Mouse (Mus musculus): ENCODE measurements around the gene Rnf223.
"Not testable (repeated sequence)": the region's sequence is repeated elsewhere in the genome, so short reads cannot be mapped to it uniquely, and the experiment has no call there.

Gene Rnf223

DNA sequence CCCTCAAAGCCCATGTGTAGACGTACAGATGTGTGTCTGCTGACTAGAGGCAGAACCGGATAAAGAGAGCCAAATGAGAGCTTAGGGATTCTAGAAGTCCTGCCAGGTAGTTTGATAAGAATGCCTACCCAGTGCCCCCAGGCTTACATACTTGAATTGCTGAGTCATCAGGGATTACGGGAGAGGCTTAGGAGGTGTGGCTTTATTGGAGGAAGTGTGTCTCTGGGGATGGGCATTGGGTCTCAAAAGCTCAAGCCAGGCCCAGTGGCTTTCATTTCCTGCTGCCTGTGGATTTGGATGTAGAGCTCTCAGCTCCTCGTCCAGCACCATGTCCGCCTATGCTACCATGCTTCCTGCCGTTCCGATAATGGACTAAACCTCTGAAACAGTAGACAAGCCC, 3.5 kb upstream of the Rnf223 start:
- in situ Hi-C loops (cut with MboI, MseI): loop anchor here (5.0 kb wide), 2 partner anchors 60 to 120 kb away; no protein-coding TSS in a partner anchor

DNA sequence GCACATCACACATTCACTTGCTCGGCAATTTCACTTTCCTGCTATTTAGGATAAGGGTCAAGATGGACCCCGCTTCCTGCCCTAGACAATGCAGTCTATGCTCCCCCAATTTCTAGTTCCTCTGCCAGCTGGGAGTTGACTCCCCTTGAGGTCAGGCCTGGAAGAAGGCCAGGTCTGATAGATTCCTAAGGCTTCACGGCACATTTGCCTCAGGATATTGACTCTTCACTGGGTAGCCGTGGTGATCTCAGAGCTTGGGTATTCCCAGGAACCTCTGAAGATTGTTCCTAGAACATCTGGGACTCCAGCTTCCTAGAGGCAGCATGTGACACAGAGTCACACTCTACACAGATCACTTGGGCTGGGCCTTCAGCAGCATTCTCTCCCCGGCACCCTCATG, 1.6 kb upstream of the Rnf223 start:
- in situ Hi-C loops (cut with MboI, MseI): loop anchor here (5.0 kb wide), 2 partner anchors 59 to 119 kb away; no protein-coding TSS in a partner anchor

DNA sequence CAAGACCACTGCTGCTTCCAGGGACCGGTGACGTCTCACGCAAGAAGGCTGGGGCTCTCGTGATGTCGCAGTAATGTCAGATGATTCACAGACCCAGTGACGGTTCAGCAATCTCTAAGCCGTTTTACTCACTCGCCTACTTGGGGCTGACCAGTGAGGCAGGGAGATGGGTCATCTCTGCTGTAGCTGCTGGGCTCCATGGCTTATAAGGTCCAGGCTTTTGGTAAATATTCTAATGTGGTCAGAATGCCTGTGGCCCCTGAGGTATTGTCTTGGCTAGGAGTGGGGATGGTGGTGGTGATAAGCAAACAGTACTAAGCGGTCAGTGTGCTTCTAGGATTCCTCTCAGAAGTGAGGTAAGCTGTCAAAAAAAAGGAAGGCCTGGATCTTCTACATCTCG, 627 bp downstream of the Rnf223 start:
- in situ Hi-C loops (cut with MboI, MseI): no loop called here

DNA sequence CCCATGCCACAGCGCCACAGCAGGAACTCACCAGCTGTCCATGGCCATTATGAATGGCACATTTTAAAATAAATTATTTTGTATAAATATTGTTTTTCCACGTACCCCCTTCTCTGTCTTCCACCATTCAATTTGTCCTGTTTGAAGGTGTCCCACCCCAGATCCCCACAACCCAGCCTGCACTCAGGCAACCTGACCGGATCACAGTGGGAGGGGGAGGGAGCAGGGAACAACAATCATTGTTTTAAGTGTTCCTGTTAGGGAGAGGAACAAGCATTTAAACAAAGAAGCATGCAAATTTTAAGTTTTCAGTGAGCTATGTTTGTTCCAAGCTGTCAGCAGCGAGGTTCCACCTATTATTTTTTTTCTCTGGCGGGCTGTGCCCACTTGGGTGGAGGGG, 3.0 kb downstream of the Rnf223 start:
- in situ Hi-C loops (cut with MboI, MseI): no loop called here

DNA sequence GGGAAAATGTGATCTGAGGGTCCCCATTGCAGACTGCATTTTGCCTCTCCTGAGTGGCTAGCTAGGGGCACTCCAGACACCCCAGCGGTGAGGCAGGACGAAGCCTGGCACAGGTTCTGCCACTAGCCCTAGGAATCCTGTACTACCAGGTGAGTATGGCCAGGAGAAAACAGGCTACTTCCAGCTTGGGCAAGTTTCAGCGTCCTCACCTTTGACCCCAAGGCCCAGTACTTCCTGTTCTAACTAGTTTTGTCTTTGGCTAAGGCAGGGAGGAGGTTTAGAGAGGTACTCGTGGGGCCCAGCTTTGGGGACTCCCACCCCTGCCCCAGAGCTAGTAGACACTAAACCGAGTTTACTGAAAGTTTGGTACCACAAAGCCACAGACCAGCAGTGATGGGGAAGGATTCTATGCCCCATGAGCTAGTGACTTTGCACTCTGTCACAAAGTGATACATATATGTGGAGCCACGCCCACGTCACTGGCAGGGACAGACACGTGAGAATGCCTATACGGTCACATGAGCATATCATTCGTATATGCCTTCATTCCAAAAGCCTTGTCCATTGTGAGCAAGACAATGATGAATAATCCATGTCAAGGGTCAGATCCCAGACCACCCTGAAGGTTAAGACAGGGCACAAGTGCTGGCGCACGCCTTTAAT, 3.8 kb downstream of the Rnf223 start:
- in situ Hi-C loops (cut with MboI, MseI): no loop called here

DNA sequence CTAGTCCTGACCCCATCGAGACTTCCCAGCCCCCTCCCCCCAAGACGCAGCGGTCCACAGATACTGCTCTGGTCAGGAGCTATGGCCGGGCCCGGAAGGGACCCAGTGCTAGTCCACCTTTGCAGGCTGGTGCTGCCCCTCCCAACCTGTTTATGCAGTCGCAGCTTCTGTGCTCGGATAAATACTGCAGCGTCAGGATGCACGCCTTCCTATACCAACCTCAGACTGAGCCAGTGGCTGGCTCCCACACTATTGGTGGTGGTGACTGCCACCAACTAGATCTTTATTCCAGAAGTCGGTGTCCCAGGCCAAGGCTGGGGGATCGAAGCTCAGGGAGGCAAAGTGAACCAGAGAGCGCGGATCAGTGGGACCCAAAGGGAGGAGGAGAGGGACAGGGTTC, 4.8 kb downstream of the Rnf223 start:
- in situ Hi-C loops (cut with MboI, MseI): no loop called here

DNA sequence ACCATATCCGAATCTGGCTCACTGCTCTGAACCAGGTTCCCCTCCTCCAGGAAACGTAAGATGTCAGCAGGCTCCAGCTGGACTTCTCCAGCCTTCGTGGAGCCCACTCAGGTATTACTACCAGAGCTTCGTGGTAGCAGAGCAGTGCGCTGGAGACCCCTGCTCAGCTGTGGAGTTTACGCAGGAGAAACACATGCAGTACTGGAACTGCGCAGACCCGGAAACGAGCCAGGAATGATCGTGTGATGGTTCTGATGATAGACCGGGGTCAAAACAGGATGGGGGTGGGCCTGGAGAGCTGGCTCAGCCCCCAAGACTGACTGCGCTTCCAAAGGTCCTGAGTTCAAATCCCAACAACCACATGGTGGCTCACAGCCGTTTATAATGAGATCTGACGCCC, 5.5 kb downstream of the Rnf223 start:
- in situ Hi-C loops (cut with MboI, MseI): no loop called here

DNA sequence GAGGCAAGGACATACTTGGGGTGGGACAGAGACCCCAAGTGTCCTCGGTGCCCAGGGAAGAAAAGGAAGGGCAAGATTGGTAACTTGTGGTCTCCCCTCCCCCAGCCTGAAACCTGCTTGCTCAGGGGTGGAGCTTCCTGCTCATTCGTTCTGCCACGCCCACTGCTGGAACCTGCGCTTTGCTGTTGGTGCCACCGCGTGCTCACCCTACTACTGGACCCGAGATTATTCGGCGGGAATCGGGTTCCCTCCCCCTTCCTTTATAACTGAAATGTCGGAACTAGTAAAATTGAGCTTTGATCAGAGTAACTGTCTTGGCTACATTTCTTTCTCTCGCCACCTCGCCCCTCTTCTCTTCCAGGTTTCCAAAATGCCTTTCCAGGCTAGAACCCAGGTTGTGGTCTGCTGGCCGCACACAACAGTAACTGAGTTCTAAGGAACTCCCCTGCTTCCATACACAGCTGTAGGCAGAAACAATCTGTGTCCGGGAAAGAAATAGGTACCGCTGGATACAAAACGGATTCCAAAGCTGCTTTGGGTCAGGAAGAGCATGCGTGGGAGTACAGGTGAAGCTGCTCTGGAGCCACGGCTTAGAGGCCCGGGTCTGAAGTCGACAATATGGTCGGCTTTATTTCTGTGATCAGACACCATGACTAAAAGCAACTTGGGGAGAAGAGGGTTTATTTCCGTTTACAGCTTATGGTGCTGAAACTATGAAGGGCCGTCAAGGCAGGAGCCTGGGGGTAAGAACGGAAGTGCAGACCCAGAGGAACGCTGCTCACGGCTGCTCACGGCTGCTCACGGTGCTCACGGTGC, 6.2 kb downstream of the Rnf223 start:
- in situ Hi-C loops (cut with MboI, MseI): no loop called here

DNA sequence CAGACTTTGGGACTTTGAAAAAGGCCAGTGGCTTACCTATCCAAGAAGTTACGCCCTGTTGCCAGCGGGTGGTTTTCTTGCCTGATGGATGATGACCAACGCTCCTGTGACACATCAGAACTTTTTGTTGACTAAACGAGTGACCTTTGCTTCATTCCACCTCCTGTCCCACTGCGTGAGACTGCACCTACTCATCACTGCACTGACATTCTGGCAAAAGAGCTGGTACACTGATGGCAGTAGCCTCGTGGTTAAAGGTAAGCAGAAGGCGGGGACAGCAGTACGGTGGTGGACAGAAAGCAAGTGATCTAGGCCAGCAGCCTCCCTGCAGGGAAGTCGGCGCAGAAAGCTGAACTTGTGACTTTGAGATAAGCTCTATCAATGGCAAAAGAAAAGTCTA, 20.6 kb downstream of the Rnf223 start:
- in situ Hi-C loops (cut with MboI, MseI): not testable (repeated sequence)

DNA sequence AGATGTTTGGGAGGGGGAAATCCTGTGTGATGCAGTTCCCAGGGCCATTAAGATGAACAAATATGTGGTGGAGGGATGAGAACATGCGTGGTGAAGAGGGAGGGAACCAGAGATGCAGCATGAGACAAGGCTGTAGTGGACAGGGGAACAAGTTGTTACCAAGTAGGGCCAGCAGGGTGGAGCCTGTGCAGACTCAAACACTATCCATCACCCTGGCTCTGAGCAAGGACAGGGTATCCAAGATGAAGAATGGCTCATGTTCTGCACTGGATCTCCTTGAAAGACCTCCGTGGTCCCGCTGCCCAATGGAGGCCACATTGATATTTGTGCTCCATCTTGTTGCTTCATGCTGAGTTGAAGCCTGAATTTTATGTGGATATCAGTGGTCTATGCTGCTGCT, 24.5 kb downstream of the Rnf223 start:
- in situ Hi-C loops (cut with MboI, MseI): no loop called here

DNA sequence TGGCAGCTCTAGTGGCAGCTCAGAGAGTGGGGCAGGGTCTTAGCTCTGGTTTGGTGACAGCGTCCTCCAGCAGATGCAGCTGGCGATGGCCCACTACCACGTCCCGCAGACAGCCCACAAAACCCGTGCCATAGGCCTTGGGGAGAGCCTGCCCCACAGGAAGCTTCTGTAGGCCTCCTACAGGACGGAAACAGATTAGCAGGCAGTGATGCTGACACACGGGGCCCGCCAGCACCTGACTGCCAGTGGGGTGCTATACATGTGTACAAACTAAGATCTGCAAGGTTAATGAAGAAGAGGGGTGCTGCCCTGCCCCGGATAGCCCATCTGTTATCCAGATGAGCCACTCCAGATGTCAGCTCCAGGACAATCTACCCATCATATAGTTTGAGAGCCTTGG, 36.2 kb downstream of the Rnf223 start:
- in situ Hi-C loops (cut with MboI, MseI): no loop called here

DNA sequence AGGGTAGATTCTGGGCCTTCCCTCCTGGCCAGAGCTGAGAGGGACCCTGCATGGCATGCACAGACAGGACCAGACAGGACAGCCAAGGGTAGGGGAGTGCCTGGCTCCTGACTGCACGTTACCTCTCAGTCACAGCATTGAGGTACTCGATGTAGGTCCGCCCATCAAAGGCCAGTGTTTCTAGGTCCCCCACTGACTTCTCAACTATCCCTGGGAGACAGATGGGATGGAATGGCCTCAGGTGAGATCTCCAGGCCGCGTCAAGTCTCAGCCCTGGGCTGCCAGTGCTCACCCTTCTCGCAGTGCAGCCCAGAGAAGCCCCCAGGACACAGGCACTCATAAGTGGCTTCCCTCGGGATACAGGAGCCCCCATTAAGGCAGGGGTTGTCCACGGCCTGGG, 38.3 kb downstream of the Rnf223 start:
- in situ Hi-C loops (cut with MboI, MseI): no loop called here

DNA sequence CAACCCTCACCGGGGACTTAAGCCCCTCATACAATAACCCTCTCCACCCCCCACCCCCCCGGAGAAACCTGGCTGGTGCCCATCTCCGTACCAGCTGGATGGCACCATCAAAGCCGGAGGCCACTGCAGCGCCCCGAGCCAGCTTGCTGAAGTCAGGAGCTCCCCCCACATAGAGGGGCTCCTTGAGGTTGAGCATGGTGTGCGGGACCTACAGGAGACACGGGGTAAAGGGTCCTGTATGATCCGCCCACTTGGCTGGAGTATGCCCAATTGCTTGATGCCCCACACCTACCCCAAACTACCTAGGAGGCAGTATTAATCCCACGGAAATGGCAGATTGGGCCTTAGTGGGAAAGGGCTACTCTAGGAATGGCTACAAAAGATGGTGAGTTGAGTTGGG, 38.8 kb downstream of the Rnf223 start:
- in situ Hi-C loops (cut with MboI, MseI): no loop called here

DNA sequence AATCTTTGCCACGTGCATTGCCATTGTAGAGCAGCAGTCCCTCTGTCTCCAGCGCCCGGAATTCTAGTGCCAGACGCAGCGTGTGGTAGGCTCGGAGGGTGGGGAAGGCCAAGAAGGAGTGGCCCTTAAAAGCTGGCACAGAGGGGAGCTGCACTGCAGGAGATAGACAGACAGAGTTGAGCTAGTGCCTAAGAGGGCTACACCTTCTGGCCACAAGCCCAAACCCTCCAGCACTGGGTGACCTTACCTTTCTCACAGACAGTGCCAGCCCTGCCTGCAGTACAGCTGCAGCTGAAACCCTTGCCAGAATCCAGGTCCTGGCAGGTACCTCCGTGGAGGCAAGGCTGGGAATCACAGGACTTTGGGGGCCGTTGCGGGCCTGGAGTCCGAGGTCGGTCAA, 41.5 kb downstream of the Rnf223 start:
- in situ Hi-C loops (cut with MboI, MseI): loop anchor here in 1 of 2 experiments (5.0 to 10.0 kb wide), 2 partner anchors 120 to 647 kb away; no protein-coding TSS in a partner anchor

DNA sequence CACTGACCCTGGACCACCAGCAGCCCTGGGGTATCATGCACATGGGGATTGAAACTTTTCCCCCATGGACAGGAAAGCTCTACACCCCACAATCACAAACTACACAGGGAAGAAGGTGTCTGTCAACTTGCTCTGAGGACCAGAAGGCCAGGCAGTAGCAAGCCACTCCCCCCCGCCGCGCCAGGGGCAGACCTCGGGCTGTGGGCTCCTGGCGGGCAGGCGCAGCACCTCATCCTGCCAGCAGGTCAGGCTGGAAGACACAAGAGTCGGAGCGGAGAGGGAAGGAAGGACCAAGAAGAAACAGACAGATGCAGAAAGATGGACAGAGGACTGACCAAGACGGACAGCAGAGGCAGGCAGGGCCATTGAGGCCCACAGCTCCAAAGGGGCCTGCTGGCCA, 47.3 kb downstream of the Rnf223 start:
- in situ Hi-C loops (cut with MboI, MseI): loop anchor here in 1 of 2 experiments (10.0 kb wide), 1 partner anchor 653 kb away; no protein-coding TSS in a partner anchor
